Mouse (Mus musculus): ENCODE results near the gene Pik3c2b.

DNA sequence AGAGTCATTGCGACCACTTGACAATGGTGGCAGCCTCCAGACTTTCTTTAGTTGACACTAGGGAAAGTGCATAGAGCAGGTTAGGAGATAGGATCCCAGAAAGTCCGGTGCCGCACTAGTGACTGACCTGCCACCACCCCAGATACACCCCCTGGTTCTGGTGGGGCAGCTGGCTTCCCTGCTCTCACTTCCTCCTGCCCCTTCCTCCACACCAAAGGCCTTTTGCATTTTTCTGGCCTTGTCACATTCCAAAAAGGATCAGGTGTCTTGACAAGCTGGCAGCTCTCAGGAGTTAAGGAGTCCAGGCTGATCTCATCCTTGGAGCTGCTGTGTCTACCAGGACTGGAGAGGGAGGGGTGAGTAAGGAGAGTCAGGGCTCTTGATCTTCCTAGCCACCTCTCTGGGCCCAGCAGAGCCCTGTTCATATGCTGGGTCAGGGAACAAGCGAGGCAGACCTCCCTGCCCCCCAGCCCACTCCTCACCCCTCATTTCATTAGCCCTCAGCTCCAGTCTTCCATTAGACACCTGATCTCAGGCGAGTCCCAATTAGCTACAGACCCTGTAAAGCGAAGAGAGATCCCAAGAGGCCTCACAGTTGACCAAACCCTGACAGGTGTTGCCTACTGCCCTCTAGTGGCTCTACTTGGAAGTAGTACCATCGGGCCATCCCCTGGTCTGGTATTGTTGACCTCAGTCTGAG, 41.9 kb downstream of the Pik3c2b start:
- TF ChIP-seq TAL1 (IDR thresholded peaks at IDR 0.05; ENCODE audit: low read length) (no peak), GATA1 (IDR thresholded peaks at IDR 0.05; ENCODE audit: low read length) (no peak)
